Mouse (Mus musculus): ENCODE data around the gene Scn5a. TPM values are rescaled to one million over a fixed set of nuclear protein-coding genes. Genes with fewer than 3 reads are reported as not detected.

Gene Scn5a
- polyA plus RNA-seq, 1 experiment from 2014 or later, result 1.5 TPM

DNA sequence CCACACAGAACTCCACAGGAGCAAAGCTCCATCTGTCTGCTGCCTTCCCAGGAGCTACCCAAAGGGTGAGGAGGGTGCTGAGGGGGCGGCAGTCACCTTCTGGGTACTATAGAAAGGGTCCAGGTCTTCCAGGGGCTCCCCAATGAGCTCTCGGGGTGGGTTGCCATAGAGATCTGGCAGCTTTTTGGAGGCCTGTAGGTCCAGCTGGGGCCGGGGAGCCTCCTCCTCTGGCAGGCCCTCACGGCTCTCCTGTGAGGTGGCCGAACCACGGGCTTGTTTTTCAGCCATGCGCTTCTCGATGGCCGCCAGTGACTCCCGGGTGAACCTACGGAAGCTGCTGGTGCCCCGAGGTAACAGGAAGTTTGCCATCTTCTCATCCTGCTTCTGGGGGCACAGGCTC is 16.6 kb downstream of the Scn5a start:
- Histone ChIP-seq H3K36me3 (replicated peaks) (no peaks in the 10 kb centered on the region), H3K27me3 (replicated peaks; ENCODE audit: low read depth, poor library complexity, severe bottlenecking) (peaks cover 83% of the 10 kb centered on the region), H3K27ac (replicated peaks) (0 out of 2 replicates have a peak overlapping the region, but pooled peaks have one; percentile 1), H3K4me1 (peaks cover 54% of the 10 kb centered on the region), H3K4me3 (no peak overlapping the region), H3K9me3 (no peaks in the 10 kb centered on the region)
- 76% methylated on average over 12 of the region's 12 CpGs for WGBS
- no peak for DNase-seq (ENCODE audit: low spot score)

DNA sequence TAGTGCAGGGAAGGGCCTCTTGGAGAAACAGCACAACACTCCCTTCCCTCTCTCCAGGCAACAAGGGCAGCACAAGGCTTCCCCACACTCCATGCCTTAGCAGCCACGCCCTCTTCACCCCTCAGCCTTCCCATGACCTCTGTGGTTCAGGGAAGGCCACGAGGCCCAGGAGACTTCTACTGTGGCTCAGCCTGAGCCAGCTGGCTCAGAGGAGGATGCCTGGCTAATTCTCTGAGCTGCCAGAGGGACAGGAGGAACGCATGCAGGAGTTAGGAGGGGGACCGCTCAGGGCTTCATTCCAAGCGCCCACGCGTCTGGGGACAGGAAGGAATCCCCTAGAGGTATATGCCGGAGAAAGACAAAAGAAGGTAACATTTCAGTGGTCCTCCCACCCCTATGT is 17.1 kb downstream of the Scn5a start:
- no peaks in the 10 kb centered on the region for H3K9me3 ChIP-seq
- WGBS, result 55% methylated on average over 8 of the region's 8 CpGs
- H3K4me3 ChIP-seq, result no peak overlapping the region
- peaks cover 51% of the 10 kb centered on the region for H3K4me1 ChIP-seq
- H3K36me3 ChIP-seq (replicated peaks), result no peaks in the 10 kb centered on the region
- H3K27ac ChIP-seq (replicated peaks), result peak overlapping the region; percentile 35
- H3K27me3 ChIP-seq (replicated peaks; ENCODE audit: low read depth, poor library complexity, severe bottlenecking), result peaks cover 78% of the 10 kb centered on the region
- no peak for DNase-seq (ENCODE audit: low spot score)

GRCm38 (mm10) chr9:119559537-119560276 is 19.1 kb downstream of the Scn5a start:
- Histone ChIP-seq H3K36me3 (replicated peaks) (no peaks in the 10 kb centered on the region), H3K27me3 (replicated peaks; ENCODE audit: low read depth, poor library complexity, severe bottlenecking) (peaks cover 57% of the 10 kb centered on the region), H3K4me3 (no peak overlapping the region), H3K27ac (replicated peaks) (no peak overlapping the region), H3K9me3 (no peaks in the 10 kb centered on the region), H3K4me1 (peaks cover 40% of the 10 kb centered on the region)
- 77% methylated on average over 16 of the region's 16 CpGs for WGBS
- no peak for DNase-seq (ENCODE audit: low spot score)

DNA sequence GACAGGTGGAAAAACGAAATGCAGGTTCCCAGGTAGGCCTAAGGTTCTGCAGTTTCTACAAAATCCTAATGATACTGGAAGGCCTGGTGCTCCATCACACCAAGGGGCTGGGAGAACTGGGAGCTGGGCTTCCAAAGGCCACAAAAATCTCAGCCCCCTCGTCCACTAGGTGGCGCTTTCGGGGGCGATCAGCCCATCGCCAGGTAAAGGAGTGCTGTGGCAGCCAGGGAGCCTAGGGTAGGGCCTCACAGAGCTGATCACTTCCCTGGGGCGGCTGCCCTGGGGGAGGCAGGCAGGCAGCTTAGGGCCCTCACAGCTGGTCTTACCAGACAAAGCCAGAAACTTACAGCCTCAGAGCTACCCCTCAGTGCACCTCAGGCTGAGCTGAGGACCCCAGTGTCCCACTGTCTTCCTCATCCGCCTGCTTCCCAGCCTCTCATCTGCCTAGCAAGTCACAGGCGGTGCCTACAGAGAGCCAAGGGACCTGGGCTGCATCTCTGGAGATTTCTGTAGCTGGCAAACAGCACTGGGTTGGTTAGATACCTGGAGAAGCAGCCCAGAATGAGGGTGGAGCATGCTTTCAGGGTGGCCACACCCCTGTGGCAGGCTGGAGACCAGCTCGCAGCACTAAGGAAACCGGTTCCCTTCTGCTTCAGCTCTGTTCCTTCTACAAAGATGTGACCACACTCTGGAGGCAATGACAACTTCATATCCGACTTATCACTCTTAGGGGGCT is 20.5 kb downstream of the Scn5a start:
- H3K27me3 ChIP-seq (replicated peaks; ENCODE audit: low read depth, poor library complexity, severe bottlenecking), result peaks cover 44% of the 10 kb centered on the region
- 20% methylated on average over 12 of the region's 12 CpGs for WGBS
- H3K27ac ChIP-seq (replicated peaks), result no peak overlapping the region

GRCm38 (mm10) chr9:119556043-119556442 is 22.8 kb downstream of the Scn5a start:
- H3K27me3 ChIP-seq (replicated peaks; ENCODE audit: low read depth, poor library complexity, severe bottlenecking), result peaks cover 22% of the 10 kb centered on the region
- no peaks in the 10 kb centered on the region for H3K36me3 ChIP-seq (replicated peaks)
- DNase-seq (ENCODE audit: low spot score), result no peak
- 96% methylated on average over 3 of the region's 3 CpGs for WGBS
- H3K9me3 ChIP-seq, result no peaks in the 10 kb centered on the region
- no peak overlapping the region for H3K4me3 ChIP-seq
- H3K27ac ChIP-seq (replicated peaks), result no peak overlapping the region
- H3K4me1 ChIP-seq, result peaks cover 27% of the 10 kb centered on the region

More for the DNA sequence above, 20.5 kb downstream of the Scn5a start:
- no peaks in the 10 kb centered on the region for H3K36me3 ChIP-seq (replicated peaks)
- H3K4me3 ChIP-seq, result no peak overlapping the region
- no peaks in the 10 kb centered on the region for H3K9me3 ChIP-seq
- DNase-seq (ENCODE audit: low spot score), result peak; percentile 77
- H3K4me1 ChIP-seq, result peaks cover 34% of the 10 kb centered on the region

DNA sequence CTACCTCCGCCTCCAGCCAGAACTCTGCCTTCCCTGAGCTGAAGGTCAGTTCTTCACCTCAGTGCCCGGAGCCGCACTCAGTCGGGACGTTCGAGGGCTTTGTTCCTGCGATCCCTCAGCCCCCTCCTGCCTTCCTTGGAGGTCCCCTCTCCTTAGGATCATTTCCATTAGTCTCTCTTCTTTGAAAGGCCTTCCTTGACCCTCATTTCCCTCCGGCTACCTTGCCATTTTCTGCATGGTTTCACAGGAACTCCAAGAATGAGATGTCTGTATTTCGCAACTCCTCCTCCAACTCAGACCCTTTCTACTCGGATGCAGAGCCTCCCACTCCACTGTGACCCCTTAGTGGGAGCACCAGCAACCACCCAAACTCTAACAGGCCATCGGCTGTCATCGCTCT is 31.3 kb downstream of the Scn5a start:
- WGBS, result 37% methylated on average over 12 of the region's 12 CpGs
- Histone ChIP-seq H3K27me3 (replicated peaks; ENCODE audit: low read depth, poor library complexity, severe bottlenecking) (peaks cover 21% of the 10 kb centered on the region), H3K27ac (replicated peaks) (0 out of 2 replicates have a peak overlapping the region, but pooled peaks have one; percentile 19), H3K4me3 (no peak overlapping the region), H3K9me3 (no peaks in the 10 kb centered on the region), H3K4me1 (peaks cover 30% of the 10 kb centered on the region), H3K36me3 (replicated peaks) (no peaks in the 10 kb centered on the region; the same call in 1 of the 2 replicates)
- peak; percentile 21 for DNase-seq (ENCODE audit: low spot score)

DNA sequence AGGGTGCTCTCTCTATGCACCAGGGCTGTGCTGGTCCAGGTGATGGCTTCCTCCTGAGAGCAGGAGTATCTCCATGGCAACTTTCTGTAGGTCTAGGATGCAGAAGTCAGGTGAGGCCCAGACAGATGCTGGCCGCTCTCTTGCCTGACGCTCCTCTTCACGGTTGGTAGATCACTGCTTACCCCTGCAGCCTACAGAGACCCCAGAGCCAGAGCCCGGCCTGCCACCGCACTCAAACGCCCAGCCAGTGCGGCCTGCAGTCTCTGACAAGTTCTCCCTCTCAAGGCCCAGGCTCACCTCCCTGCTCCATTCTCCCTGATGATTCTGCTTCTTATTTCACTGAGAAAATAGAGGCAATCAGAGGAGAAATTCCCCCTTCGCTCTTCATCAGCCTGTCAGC is 31.7 kb downstream of the Scn5a start:
- Histone ChIP-seq H3K4me3 (no peak overlapping the region), H3K27ac (replicated peaks) (peak overlapping the region; percentile 19; the same call in 1 of the 2 replicates), H3K36me3 (replicated peaks) (no peaks in the 10 kb centered on the region; the same call in 1 of the 2 replicates), H3K27me3 (replicated peaks; ENCODE audit: low read depth, poor library complexity, severe bottlenecking) (peaks cover 21% of the 10 kb centered on the region), H3K4me1 (peaks cover 30% of the 10 kb centered on the region), H3K9me3 (no peaks in the 10 kb centered on the region)
- DNase-seq (ENCODE audit: low spot score), result no peak
- 66% methylated on average over 8 of the region's 8 CpGs for WGBS

DNA sequence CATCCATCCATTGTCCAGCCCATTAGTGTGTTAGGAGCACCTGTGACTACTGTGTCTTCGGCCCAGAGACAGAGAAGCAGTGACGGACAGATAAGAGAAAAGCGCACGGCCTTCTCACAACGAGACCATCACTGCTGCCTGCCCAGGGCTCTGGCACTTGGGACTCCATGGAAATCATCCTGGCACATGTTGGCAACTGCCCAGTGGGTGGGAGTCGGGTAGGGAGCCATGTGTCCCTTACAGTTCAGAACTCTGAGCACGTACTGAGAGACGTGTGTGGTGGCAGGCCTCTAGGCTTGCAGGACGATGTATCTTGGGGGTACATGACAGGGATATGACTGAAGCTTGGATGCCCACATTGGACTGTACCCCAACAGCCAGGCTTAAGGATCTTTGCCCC is 38.1 kb downstream of the Scn5a start:
- H3K27me3 ChIP-seq (replicated peaks; ENCODE audit: low read depth, poor library complexity, severe bottlenecking), result peaks cover 34% of the 10 kb centered on the region
- H3K9me3 ChIP-seq, result no peaks in the 10 kb centered on the region
- 91% methylated on average over 9 of the region's 9 CpGs for WGBS
- H3K36me3 ChIP-seq (replicated peaks), result no peaks in the 10 kb centered on the region
- no peak for DNase-seq (ENCODE audit: low spot score)
- H3K27ac ChIP-seq (replicated peaks), result no peak overlapping the region
- peaks cover 4% of the 10 kb centered on the region; the same call in 1 of the 2 replicates for H3K4me1 ChIP-seq
- no peak overlapping the region for H3K4me3 ChIP-seq

DNA sequence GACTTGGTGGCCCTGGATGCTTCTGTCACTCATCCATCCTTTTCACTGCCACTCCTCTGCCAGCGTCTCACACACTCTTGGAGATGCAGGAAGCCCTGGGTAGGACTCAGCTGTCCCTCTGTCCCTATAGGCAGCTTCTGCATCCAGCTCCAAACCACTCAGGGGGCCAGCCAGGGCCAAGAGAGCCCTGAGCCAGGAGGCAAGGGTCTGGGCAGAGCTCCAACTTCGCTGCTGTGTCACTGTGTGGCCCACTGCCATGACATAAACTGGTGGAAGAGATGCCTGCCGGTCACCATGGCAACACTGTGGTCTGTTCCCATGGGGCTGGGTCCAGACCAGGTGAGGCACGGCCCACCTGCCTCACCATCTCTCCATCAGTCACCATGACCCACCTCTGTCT is 41.0 kb downstream of the Scn5a start:
- WGBS, result 82% methylated on average over 4 of the region's 4 CpGs
- DNase-seq (ENCODE audit: low spot score), result no peak
- no peak overlapping the region for H3K4me3 ChIP-seq
- peaks cover 64% of the 10 kb centered on the region for H3K27me3 ChIP-seq (replicated peaks; ENCODE audit: low read depth, poor library complexity, severe bottlenecking)
- no peaks in the 10 kb centered on the region for H3K9me3 ChIP-seq
- no peaks in the 10 kb centered on the region for H3K36me3 ChIP-seq (replicated peaks)
- no peak overlapping the region for H3K27ac ChIP-seq (replicated peaks)
- H3K4me1 ChIP-seq, result peaks cover 2% of the 10 kb centered on the region; the same call in 1 of the 2 replicates

DNA sequence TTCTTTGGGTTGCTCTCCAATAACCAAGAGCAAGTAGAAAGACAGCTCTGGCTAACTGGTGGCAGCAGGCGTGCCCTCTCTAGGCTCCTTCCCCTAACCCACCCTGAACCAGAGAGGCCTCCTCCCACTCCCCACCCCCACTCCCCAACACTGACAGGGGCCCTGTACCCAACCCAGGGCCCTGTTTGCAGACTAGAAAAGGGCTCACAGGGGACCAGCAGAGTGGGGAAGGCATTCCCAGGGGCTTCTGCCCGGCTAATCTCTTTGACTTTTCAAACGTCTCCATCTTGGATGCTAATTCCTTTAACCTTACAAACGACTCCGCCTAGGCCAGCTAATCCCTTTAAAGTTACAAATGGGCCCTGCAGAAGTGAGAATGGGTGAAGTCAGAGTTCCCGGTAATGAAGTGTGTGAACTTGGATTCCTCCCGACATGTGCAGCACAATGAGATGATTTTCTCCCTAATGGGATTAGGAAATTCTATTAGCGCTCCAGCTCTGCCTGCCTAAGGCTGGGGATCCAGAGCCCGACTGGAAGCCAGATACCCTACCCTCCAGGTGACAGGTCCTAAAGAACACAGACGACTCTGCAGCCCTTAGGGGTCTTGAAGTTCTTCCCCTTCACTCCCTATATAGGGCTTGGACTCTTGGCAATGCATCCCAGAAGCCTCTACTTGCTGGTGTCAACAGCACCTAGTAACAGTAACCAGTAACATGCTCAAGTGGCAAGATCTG is 47.0 kb downstream of the Scn5a start:
- Histone ChIP-seq H3K27me3 (replicated peaks; ENCODE audit: low read depth, poor library complexity, severe bottlenecking) (peaks cover 95% of the 10 kb centered on the region), H3K9me3 (no peaks in the 10 kb centered on the region), H3K4me3 (no peak overlapping the region), H3K36me3 (replicated peaks) (no peaks in the 10 kb centered on the region), H3K27ac (replicated peaks) (no peak overlapping the region), H3K4me1 (peaks cover 8% of the 10 kb centered on the region)
- no peak for DNase-seq (ENCODE audit: low spot score)
- WGBS, result 8% methylated on average over 10 of the region's 10 CpGs

DNA sequence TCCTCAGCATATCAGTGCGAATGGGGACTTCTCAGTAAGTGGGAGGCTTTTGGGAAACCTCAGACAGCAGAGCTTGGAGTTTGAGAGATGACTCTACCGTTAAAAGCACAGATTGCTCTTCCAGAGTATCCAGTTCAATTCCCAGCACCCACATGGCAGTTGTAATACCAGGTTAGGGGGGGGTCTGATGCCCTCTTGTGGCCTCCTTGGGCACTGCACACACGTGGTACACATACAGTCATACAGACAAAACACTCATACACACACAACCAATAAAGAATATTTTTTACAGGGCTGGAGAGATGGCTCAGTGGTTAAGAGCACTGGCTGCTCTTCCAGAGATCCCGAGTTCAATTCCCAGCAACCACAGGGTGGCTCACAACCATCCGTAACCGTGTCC is 54.3 kb downstream of the Scn5a start:
- no peaks in the 10 kb centered on the region for H3K36me3 ChIP-seq (replicated peaks)
- H3K9me3 ChIP-seq, result 0 out of 2 replicates have a peak, but pooled peaks cover 6% of the 10 kb centered on the region
- no peaks in the 10 kb centered on the region for H3K4me1 ChIP-seq
- peaks cover 23% of the 10 kb centered on the region for H3K27me3 ChIP-seq (replicated peaks; ENCODE audit: low read depth, poor library complexity, severe bottlenecking)
- no peak overlapping the region for H3K4me3 ChIP-seq
- no peak overlapping the region for H3K27ac ChIP-seq (replicated peaks)
- no peak for DNase-seq (ENCODE audit: low spot score)
- WGBS, result 90% methylated on average over 6 of the region's 6 CpGs

- WGBS, result 87% methylated on average over 8 of the region's 8 CpGs
- 0 out of 2 replicates have a peak, but pooled peaks cover 6% of the 10 kb centered on the region for H3K9me3 ChIP-seq
- H3K4me3 ChIP-seq, result no peak overlapping the region
- no peaks in the 10 kb centered on the region for H3K36me3 ChIP-seq (replicated peaks)
- H3K27ac ChIP-seq (replicated peaks), result no peak overlapping the region
- H3K4me1 ChIP-seq, result peaks cover 7% of the 10 kb centered on the region
- H3K27me3 ChIP-seq (replicated peaks; ENCODE audit: low read depth, poor library complexity, severe bottlenecking), result peaks cover 23% of the 10 kb centered on the region
- no peak for DNase-seq (ENCODE audit: low spot score)
Observed at GRCm38 (mm10) chr9:119523301-119523700, 55.5 kb downstream of the Scn5a start.
